Mouse (Mus musculus) heart, postnatal 25 days (tissue): ENCODE measurements at regions not wholly inside any gene's neighbourhood (a gene's known extent, or its start where the extent isn't known, plus 50 kb on each side); places are given as distances from the start of the nearest gene placed in this dataset.
"Not testable (repeated sequence)": the region's sequence is repeated elsewhere in the genome, so short reads cannot be mapped to it uniquely, and the experiment has no call there.

Source experiments
- DNase-seq: peaks from one replicate; pipeline ENCODE4 v3.0.0; 2022; ENCODE audit warnings: low spot score
- intact Hi-C: fragments of 180-260 bp; cut with DNase I; formaldehyde crosslinking; loops from one replicate; pipeline ENCODE4 v1.15.1; 2025

GRCm38 (mm10) chr5:3224392-3225054 lies 116.8 kb upstream of the Cdk6 start:
- not testable (repeated sequence) for DNase-seq

GRCm38 (mm10) chr5:3225358-3225757 lies 115.9 kb upstream of the Cdk6 start:
- not testable (repeated sequence) for DNase-seq
- intact Hi-C loops = loop anchor here (2.0 to 10.0 kb wide), 2 partner anchors 119 to 291 kb away; partner anchors contain the start of gene Cdk6

More at GRCm38 (mm10) chr5:3224392-3225054, 116.8 kb upstream of the Cdk6 start:
- intact Hi-C loops = loop anchor here (2.0 to 10.0 kb wide), 2 partner anchors 120 to 292 kb away; partner anchors contain the start of gene Cdk6

GRCm38 (mm10) chr5:3244067-3244466 lies 97.2 kb upstream of the Cdk6 start:
- intact Hi-C loops = loop anchor here (10.0 kb wide), 1 partner anchor 61 kb away; no protein-coding TSS in a partner anchor
- DNase-seq = not testable (repeated sequence)

GRCm38 (mm10) chr5:3247333-3247732 lies 94.0 kb upstream of the Cdk6 start:
- intact Hi-C loops = loop anchor here (10.0 kb wide), 1 partner anchor 57 kb away; no protein-coding TSS in a partner anchor
- no peak for DNase-seq

- intact Hi-C loops = no loop called here
- no peak for DNase-seq
These were observed 91.0 kb upstream of the Cdk6 start for GRCm38 (mm10) chr5:3250273-3250672.

- intact Hi-C loops = no loop called here
These were observed 81.0 kb upstream of the Cdk6 start for GRCm38 (mm10) chr5:3260289-3260688.

GRCm38 (mm10) chr5:3264988-3265738 lies 76.1 kb upstream of the Cdk6 start:
- DNase-seq, intact Hi-C loops: not testable (repeated sequence)

More at GRCm38 (mm10) chr5:3260289-3260688, 81.0 kb upstream of the Cdk6 start:
- no peak for DNase-seq

GRCm38 (mm10) chr5:3267021-3267420 lies 74.3 kb upstream of the Cdk6 start:
- intact Hi-C loops = no loop called here
- DNase-seq = no peak

- no peak for DNase-seq
- intact Hi-C loops = no loop called here
These were observed 71.5 kb upstream of the Cdk6 start for GRCm38 (mm10) chr5:3269760-3270159.

GRCm38 (mm10) chr5:3273140-3273539 lies 68.1 kb upstream of the Cdk6 start:
- not testable (repeated sequence) for DNase-seq

GRCm38 (mm10) chr5:3277241-3277640 lies 64.0 kb upstream of the Cdk6 start:
- intact Hi-C loops, DNase-seq: not testable (repeated sequence)

More at GRCm38 (mm10) chr5:3273140-3273539, 68.1 kb upstream of the Cdk6 start:
- intact Hi-C loops = not testable (repeated sequence)

GRCm38 (mm10) chr5:3278956-3279355 lies 62.3 kb upstream of the Cdk6 start:
- intact Hi-C loops, DNase-seq: not testable (repeated sequence)

GRCm38 (mm10) chr5:3281911-3282506 lies 59.3 kb upstream of the Cdk6 start:
- intact Hi-C loops, DNase-seq: not testable (repeated sequence)

GRCm38 (mm10) chr5:3283083-3283482 lies 58.2 kb upstream of the Cdk6 start:
- intact Hi-C loops = no loop called here
- no peak for DNase-seq

- DNase-seq, intact Hi-C loops: not testable (repeated sequence)
These were observed 57.0 kb upstream of the Cdk6 start for GRCm38 (mm10) chr5:3284335-3284734.

GRCm38 (mm10) chr5:3289991-3290417 lies 51.3 kb upstream of the Cdk6 start:
- intact Hi-C loops, DNase-seq: not testable (repeated sequence)
